Mouse (Mus musculus): ENCODE data around the gene Ccdc174. TPM values are rescaled to one million over a fixed set of nuclear protein-coding genes. Genes with fewer than 3 reads are reported as not detected.

Gene Ccdc174
- total RNA-seq, 2 experiments from 2014 or later: 34.3 to 49.0 TPM

GRCm38 (mm10) chr6:91917286-91917685 lies 39.4 kb downstream of the Ccdc174 start:
- no peak for ATAC-seq (ENCODE audit: poor library complexity, severe bottlenecking)

GRCm38 (mm10) chr6:91917716-91918115 lies 39.9 kb downstream of the Ccdc174 start:
- ATAC-seq (ENCODE audit: poor library complexity, severe bottlenecking): no peak

- ATAC-seq (ENCODE audit: poor library complexity, severe bottlenecking): no peak
Observed at GRCm38 (mm10) chr6:91931231-91931630, 53.4 kb downstream of the Ccdc174 start.

- no peak for ATAC-seq (ENCODE audit: poor library complexity, severe bottlenecking)
Observed at GRCm38 (mm10) chr6:91938491-91938890, 60.6 kb downstream of the Ccdc174 start.

GRCm38 (mm10) chr6:91948426-91948825 lies 70.6 kb downstream of the Ccdc174 start:
- ATAC-seq (ENCODE audit: poor library complexity, severe bottlenecking): no peak

Other genes starting within 250 kb of the Ccdc174 start
- 58.0 and 61.9 TPM in 2 replicates for gene Slc6a6, start 194.0 kb upstream of the Ccdc174 start, total RNA-seq (2015)
- gene Slc6a6, start 194.0 kb upstream of the Ccdc174 start, total RNA-seq (2017): 46.7 and 61.0 TPM in 2 replicates
- gene Grip2, start 50.8 kb upstream of the Ccdc174 start, total RNA-seq (2015): not detected in 2 replicates
- gene Grip2, start 50.8 kb upstream of the Ccdc174 start, total RNA-seq (2017): not detected in 2 replicates
- gene 4930590J08Rik, start 24.8 kb downstream of the Ccdc174 start, total RNA-seq (2015): 1.1 TPM in 2 replicates
- gene 4930590J08Rik, start 24.8 kb downstream of the Ccdc174 start, total RNA-seq (2017): 0.15 and 0.53 TPM in 2 replicates
- gene Fgd5, start 100.8 kb downstream of the Ccdc174 start, total RNA-seq (2015): not detected in 2 replicates
- not detected in 2 replicates for gene Fgd5, start 100.8 kb downstream of the Ccdc174 start, total RNA-seq (2017)
- 35.7 and 40.5 TPM in 2 replicates for gene Nr2c2, start 213.3 kb downstream of the Ccdc174 start, total RNA-seq (2015)
- gene Nr2c2, start 213.3 kb downstream of the Ccdc174 start, total RNA-seq (2017): 43.0 and 43.5 TPM in 2 replicates